Mouse (Mus musculus): ENCODE data around the gene Bspry.
A peak's percentile ranks its signal among the peaks of the same experiment; 100 is the strongest.

Bspry gene

DNA sequence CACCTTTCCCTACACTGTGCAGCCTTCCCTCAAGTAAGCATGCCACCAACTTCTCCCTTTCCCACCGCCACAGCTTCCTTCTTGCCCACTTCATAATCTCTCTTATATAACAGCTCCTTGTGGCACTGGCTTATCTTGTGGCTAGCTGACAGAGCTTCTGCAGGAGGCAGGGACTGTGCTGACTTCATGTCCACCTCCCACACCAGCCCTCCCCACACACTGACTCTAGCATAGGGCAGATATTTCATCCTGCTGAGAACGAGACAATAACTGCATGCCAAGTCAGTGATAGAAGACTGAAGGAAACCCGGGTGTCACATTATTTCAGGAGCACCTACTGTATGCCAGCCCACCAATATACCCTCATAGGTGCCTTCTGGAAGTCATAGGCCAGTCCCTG lies 35.6 kb downstream of the Bspry start:
- DNase-seq (ENCODE audit: low spot score): no peak

DNA sequence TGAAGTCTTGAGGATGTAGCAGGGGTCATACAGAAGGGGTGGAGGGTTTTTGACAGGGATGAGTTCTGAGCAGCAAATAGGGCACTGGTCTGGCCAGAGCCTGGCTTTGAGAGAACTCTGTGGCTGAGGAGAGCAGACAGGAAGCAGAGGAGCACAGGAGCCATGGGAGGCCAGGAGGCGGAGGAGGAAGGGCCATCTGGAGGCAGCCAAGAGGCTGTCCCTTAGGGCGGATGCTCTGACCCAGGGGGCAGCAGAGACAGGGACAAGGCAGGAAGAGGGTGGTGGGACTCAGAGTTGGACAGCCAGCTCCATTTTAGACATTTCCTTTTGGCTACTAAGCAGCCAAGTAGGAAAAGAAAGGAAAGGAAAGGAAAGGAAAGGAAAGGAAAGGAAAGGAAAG lies 36.2 kb downstream of the Bspry start:
- DNase-seq (ENCODE audit: low spot score): no peak

DNA sequence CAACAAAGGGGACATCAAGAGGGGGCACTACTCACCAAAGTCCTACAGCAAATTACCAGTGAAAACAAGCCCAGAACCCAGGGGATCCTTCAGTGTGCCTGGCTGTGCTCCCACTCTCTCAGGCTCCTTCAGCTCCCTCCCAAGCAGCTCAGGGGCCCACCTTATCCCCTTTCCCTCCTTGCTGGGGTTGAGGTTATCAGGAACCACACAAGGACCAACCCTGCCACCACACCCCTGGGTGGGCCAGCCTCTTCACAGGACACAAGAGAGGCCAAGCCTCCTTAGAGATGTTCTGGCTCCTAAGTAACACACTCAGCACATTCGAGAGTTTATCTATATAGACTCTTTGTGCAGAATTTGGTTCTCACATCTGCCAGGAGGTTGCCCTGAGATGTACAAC lies 36.7 kb downstream of the Bspry start:
- no peak for DNase-seq (ENCODE audit: low spot score)

DNA sequence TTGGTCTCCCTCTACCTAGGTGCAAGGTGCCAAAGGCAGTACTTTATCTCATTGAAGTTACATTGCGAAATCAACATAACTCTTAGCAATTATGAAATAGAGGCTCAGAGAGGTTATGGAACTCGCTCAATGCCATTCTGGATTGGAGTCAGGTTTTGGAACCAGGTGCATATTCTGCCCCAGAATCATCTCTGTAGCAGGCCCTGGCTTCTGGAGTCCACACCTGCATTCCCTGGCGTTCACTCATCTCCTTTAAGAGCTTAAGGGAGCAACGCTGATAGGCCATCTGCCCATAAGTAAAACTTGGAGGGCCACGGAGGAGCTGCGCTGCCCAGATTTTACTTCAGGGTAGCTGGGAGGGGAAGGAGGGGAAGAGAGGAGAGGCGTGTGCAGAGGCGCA lies 37.2 kb downstream of the Bspry start:
- no peak for DNase-seq (ENCODE audit: low spot score)

DNA sequence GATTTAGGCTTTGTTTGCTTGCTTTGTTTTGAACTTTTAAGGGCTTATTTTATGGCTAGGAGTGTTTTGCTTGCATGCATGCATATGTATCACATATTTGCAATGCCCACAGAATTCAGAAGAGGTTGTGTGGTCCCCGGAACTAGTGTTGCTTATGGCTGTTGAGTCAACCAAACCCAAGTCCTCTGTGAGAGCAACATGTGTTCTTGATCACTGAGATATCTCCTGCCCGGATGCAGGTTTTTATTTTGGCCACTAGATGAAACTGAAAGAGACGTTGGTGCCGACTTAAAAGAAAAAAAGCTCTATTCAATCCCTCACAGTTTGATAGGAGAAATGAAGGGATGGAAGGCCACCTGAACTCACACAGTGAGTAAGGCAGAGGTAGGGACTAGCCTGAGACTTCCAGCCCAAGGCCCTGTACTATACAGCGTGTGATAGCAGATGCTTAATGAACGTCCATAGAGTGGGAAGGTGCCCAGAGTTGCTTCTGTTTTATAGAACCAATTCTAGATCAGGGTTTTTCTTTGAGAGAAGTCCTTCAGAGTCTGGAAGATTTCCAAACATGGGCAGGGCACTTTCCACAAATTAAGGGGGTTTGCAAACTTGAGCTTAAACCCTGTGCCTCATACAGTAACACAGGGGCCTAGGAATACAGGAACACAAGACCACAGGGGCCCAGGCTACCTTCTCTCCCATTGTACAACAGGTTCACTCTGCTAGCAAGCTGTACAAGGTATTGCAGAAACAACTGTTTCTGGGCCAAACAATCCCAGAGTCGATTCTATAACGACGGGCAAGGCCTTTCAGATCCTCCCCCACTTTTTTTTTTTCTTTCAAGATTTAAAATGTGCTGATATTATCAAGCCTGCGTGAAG lies 37.9 kb downstream of the Bspry start:
- DNase-seq (ENCODE audit: low spot score): no peak

DNA sequence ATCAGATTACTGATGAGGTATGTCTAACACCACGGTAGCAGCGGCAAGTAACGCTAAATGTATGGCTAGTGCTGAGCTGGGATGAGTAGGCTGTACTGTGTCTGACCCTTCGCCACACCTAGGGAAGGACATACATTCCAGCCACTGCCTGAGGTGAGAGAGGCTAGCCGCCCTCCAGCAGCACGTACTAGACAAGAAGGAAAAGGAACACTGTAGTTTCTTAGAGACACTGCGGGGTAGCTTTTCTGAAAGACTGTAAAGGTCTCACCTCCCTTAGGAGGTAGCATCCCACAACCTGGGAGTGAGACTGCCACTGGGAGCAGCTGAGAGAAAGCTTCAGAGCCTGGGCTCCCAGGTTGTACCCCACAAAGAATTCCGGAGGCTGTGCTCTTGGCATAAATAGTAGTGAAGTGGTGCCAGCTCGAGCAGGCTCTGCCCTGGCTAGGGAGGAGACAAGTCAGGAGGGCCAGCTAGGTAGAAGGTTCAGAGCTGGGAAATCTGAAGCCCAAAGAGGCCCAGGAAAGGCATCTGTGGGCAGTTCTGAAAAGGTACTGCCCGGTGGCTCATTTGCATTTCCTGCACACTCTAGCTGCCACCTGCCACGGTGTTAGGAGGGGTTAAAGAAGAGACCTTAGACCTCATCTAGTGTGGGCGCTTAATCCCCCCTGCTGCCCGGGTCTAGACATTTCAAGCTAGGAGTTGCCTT lies 38.7 kb downstream of the Bspry start:
- DNase-seq (ENCODE audit: low spot score): no peak

DNA sequence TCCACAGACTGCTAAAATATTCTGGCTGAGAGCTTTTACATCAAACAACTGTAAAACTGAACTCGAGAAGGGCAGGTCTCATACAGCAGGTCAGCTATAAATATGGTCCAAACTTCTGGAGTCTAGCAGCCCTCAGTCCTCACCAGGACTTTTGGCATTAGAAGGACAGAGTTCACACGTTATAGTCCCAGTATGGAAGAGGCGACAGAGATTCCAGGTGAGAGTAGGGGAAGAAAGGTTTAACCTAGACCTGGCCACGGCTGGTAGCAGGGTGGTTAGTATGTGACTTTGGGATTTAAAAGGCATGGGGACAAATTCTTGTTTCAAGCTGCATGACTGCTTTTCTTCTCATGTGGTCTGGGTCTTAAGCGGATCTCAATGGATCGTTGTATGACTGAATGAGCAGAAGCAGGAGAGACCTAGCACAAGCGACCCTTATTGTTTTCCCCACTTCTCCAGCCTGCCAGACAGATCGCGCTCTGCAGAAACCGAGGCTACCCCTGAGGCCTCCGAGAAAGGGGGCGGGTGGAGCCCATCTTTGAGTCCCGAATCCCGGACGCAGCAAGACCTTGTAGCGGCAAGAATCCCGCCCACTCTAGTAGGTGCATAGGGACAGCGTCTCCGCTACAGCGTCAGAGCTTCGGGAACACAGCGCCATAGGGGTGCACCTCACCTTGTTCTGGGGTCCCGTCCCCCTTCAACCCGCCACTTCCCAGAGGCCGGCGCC lies 39.4 kb downstream of the Bspry start:
- DNase-seq (ENCODE audit: low spot score): no peak

DNA sequence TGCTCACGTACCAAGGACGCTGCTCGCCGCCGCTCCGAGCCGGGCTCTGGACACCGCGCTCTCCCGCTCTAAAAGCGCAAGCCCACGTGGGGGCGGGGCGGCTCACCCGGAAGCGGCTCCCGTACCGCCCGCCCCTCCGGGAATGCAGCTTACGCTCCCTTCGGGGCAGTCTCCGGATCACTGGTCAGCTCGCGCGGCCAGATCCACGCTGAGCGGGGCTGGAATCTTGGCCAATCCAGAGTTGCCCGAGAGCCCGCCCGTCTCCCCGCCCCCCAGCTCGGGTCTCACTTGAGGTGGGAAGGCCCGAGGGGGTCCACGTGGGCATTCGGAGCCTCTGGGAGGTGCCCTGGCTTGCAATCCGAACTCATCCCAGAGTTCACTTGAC lies 40.0 kb downstream of the Bspry start, which contains the start of gene Alad:
Gene Alad, minus strand, starts transcription at position 70 of the 385 bp plus-strand sequence.
- DNase-seq (ENCODE audit: low spot score): peak; percentile 57

DNA sequence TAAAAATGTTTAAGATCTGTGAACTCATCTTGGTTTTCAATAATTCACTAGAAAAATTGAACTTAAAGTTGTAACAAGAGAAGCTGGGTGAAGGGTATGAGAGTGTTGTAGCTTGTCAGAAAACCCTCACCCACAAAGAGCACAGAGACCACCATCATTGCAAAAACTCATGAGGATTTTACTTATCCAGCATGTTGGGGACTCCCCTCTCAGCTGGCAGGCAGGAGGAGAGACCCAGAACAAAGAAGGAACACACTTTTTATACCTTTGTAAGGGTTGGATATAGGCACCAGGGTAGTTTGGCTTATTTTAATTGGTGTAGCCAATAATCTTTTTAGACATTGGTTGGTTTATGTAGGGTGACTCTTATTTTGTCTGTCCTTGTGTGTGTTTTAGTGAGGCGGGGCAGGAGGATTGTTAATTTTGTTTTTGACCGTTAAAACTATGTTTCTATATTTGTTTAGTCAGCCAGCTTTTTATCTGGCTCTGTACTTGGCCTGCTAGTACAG lies 41.1 kb downstream of the Bspry start:
- no peak for DNase-seq (ENCODE audit: low spot score)

DNA sequence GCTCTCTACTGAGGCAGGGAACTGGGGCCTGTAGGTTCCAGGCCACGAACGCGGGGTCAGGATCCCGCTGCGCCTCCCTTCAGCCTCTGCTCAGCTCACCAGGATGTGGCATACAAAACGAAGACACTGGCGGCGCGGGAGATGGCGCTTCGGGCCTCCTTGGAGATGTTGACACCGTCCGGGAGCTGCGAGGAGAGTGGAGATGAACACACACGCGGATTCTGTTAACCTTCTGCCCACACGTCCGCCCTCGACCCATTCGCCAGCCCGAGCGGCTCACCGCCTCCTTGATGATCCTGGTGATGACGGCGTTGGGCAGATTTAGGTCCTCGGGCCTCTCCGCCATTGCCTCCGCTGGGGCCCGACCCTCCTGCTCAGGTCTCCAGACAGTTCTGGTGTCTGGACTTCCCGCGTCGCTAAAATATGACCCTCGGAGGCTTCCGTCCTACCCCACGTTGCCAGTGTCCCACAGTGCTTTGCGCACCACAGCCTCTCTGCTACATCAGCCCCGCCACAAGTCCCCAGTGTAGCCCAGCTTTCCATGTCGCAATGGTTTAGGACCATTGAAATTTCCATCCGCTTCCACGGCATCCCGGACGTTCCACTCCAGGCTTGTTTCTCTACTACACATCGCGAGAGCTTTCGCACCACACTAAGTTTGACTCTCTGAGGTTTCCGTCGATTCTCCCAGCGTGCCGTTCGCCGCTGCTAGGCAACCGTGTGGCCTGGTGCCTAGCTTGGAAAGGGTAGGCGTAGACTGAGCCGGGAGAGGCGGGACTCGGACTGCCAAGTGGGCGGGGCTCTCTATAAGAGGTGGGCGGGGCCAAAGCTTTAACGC lies 45.0 kb downstream of the Bspry start, which contains the start of the genes Pole3 and 4933430I17Rik:
Gene Pole3, minus strand, starts transcription at position 418 of the 838 bp plus-strand sequence.
Gene 4933430I17Rik, plus strand, starts transcription at position 719 of the 838 bp plus-strand sequence.
- DNase-seq (ENCODE audit: low spot score): peak; percentile 97

DNA sequence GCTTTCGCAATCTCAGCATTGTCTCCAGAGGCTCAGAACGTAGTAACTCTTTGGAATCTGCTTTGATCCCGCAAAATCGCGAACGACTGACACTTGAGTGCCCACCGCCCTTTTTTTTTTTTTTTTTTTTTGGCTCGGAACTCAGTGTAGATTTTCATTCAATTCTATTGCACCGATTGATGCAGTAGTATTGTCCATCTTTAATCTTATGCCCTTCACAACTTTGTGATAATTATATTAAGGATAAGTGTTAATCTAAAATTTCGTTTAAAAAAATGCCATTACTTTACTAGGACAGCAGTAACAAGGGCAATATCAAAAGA lies 45.6 kb downstream of the Bspry start:
- DNase-seq (ENCODE audit: low spot score): no peak

DNA sequence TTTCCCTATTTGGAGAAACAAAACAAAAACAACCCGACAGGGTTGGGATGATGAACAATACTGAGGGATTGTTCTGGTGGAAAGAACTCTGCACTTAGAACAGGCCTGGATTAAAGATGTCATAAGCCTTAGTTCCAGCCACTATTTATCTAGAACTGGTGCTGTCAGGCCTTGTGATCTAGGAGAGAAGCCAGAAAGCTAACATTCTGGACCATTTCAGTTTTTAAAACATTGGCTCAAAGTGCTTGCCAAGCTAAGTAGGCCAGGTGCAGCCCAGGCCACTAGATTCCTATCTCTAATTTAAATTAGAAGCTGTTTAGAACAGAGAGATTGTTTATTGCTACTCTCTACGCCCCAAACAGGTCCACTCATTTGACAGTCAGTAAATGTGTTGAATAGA lies 46.4 kb downstream of the Bspry start:
- DNase-seq (ENCODE audit: low spot score): no peak

DNA sequence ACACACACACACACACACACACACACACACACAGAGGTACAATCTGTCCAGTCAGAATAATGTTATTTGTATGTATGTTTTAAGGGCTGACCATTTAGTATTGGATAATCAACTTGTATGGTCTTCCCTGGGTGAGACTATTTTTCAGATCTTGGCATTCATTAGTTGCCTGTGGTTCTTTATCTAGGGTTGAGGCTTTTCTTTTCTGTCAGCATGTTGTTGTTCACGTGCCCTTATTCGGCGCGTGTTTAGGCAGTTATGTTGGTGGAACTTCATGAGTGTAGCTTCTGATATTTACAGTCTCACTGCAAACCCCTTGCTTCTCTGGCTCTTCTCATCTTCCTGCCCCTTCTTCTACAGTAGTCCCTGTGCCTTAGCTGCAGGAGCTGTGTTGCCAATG lies 47.8 kb downstream of the Bspry start:
- DNase-seq (ENCODE audit: low spot score): no peak

DNA sequence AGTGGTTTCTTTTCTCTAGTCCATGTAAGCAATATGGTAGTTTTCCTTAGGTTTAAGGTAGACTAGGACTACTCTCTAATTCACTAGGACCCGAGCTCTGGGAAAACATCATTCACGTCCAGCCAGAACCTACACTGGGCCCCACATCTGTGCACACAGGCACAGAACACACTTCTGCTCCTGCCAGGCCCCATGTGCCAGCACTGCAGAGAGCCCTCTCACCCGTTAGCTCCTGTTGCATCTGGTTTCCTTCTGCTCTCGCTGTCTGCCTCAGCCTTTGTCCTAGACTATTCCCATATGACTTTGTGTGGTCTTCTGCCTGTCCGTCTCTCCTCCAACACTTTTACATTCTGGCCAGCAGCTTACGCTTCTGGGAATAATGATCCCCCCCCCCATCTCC lies 53.9 kb downstream of the Bspry start:
- no peak for DNase-seq (ENCODE audit: low spot score)

DNA sequence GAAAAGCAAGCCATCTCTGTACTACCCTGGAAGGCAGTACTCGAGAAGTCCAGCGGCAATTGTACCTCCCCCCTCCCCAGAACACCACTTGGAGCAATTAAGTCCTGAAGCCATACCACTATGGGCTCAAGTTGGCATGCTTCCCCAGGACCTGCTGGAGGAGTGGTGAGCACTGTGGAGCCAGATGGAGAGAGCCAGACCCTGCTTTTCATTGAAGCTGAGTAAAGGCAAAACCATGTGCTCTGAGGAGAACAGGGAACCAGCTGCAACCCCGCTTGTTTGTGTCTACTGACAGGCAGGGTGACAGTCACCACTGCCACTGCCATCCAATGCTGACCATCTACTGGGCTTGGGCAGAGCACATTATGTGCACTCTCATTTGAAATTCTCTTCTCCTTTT lies 61.9 kb downstream of the Bspry start:
- no peak for DNase-seq (ENCODE audit: low spot score)

DNA sequence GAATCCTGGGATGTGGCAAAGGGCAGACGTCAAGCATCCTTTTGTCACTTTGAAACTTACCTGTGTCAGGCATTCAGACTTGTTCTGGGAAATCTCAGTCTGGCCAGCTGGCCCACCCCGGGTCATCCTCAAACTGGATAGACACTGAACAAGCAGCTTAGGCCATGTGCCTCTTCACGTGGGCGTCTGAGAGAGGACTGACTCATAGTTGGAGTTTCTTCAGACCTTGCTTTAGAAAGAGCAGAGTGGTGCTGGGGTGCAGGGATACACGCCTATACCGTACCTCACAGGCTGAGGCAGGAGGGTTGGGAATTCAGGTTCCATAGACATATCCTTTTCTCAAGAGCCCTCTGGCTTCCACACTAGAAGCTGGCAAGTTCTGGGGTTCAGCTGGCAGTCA lies 63.9 kb downstream of the Bspry start:
- no peak for DNase-seq (ENCODE audit: low spot score)

DNA sequence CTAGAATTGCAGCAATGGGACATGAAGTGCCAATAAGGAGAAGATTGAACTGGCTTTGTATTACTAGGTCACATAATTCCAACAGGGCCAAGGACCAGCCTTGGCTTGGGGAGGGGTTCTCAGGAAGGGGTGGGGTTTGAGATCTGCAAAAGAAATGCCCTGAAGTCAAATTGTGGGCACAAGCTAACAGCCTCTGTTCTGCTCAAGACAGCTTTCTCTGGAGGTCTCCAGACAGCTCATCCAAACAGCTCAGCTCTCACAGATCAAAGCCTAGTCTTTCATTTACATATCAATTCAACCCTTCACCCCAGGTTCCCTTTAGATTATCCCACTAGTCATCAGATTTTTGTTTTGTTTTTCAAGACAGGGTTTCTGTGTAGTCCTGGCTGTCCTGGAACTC lies 64.9 kb downstream of the Bspry start:
- no peak for DNase-seq (ENCODE audit: low spot score)
